Mouse (Mus musculus): ENCODE measurements around the gene Zfp553.

GRCm38 (mm10) chr7:127253341-127253740 lies 20.5 kb downstream of the Zfp553 start:
- no peak for TF ChIP-seq POLR2A (IDR thresholded peaks at IDR 0.05; ENCODE audit: extremely low read depth, insufficient read depth, low read length)
- TF ChIP-seq CTCF (IDR thresholded peaks at IDR 0.05; ENCODE audit: low read depth, low read length) = no peak

All from liver, adult 2 months (tissue).